Mouse (Mus musculus): ENCODE measurements around the gene Egln3.

The Egln3 gene

DNA sequence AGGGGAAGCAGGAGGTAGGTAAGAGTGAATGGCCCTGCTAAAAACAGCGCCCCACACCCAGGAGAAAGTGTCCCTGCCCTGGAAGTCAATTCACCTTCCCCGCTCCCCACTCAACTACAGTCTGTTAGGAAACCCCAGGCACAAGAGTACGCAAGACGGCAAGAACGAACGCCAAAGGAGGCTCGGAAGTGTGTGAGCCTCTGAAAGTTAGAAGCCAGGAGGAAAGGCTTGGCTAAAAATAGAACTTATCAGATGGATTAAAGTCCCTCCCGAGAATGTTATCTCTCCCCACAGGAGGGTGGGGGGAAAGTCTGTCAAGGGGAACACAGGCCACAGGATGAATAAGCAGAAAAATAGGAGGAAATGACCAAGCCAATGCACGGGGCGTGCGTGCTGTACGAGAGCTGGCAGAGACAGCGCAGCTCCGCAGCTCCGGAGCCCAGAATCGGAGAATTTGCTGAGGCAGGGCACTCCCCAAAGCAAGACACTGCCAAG lies 41.0 kb downstream of the Egln3 start:
- no peak for DNase-seq (ENCODE audit: low spot score)

DNA sequence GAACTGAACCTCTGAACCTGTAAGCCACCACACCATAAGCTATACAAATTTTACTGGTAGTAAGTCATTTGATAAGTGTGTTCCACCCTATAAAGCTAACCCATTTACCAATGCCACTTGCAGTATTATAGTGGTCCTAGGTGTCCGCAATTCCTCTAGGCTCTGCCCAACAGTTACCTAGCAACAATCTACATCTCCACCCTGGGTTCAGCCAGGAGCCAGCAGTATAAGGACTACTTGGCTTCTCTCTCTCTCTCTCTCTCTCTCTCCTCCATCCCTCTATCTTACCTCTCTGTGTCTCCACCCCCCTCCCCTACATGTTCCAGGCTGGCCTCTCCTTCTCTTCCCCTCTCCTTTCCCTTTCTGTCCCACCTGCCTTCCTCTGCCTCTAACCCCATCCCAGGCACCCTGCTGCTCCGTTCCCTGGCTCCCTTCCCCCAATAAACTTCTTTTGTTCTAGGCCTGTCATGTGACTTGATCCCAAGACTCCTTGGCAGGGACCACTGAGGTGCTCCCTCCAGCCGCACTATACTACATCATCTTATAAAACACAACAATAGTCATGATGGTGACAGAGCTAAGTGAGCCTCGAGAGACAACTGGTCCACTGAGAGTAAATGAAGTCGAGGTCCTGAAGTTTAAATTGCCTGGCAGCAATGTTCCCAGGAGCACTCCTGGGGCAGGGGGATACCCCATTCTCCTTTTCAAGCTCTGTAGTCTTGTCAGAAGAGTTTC lies 42.0 kb downstream of the Egln3 start:
- no peak for DNase-seq (ENCODE audit: low spot score)

DNA sequence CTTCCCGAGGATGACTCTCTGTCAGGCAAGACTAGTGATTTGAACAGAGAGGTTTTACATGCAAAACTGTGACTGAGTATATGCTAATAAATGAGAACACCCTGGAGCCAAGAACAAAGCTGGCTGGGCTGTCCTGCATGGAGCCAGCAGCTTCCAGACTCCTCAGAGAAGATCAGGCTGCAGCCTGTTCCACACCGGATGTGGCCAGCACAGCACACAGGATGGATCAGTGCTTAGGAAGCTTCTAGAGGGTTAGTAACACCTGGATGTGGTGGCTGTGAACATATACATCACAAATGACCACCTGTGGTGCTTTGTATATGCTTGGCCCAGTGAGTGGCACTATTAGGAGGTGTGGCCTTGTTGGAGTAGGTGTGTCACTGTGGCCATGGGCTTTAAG lies 43.4 kb downstream of the Egln3 start:
- DNase-seq (ENCODE audit: low spot score), result no peak

DNA sequence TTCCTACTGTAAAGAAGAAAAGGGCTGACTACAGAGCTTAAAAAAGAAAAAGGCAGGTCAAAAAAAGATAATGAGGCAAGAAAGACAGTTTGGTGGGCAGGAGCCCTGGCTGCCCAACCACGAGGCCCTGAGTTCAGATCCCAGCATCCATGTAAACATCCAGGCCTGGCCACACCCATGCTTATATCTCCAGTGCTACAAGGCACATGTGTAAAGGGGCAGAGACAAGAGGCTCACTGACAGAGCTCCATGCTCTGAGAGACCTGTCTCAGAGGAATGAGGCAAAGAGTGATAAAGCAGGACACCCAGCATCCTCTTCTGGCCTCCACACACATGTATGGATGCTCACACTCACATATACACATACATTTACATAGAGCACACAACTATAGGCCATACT lies 48.9 kb downstream of the Egln3 start:
- no peak for DNase-seq (ENCODE audit: low spot score)

DNA sequence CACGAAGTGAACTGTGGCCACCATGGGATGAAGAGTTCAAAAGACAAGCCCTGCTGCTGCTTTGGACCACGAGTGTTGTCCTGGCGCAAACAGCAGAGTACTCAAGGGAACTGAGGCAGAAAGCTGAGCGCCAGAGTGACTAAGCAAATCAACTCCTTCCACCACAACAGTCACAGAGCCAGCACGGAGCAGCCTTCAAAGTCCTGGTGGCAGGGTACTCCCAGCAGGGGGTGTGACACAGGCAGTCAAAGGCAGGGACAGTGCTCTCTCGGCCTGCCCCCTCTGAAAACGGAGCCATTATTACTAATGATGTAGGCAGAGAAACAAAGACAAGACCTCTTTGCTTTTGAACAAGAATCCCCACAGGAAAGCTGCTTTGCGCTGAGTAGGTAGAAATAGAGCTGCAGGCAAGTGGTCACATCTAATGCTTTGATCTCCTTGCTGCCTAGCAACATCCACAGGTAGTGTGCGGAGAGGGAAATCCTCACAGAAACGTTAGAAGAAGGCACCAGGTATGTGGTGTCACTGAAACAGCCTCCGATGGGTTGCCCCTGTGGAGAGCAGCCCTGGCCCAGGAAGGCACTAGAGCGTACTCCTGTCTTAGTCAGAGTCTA lies 56.6 kb downstream of the Egln3 start:
- DNase-seq (ENCODE audit: low spot score), result no peak

Data from spleen, adult 12 weeks (tissue).